Mouse (Mus musculus) ES-E14 (cell line): ENCODE results near the gene Klrg2.

Source experiments
- CHD2 ChIP-seq: IDR thresholded peaks from 2 replicates; pipeline ENCODE4 v1.6.1; 2014; ENCODE audit warnings: mild to moderate bottlenecking, low read depth, low read length, inconsistent platforms
- HCFC1 ChIP-seq: IDR thresholded peaks from 2 replicates; pipeline ENCODE4 v1.6.1; 2012; ENCODE audit warnings: low read length, inconsistent platforms, borderline replicate concordance; ENCODE audit not compliant: insufficient read depth
- ZC3H11A ChIP-seq: IDR thresholded peaks from 2 replicates; pipeline ENCODE4 v1.6.1; 2012; ENCODE audit warnings: low read depth, mild to moderate bottlenecking, inconsistent platforms, low read length, borderline replicate concordance
- ZNF384 ChIP-seq: IDR thresholded peaks from 2 replicates; pipeline ENCODE4 v1.6.1; 2012; ENCODE audit warnings: low read depth, low read length, inconsistent platforms

- TF ChIP-seq ZC3H11A (no peak), HCFC1 (no peak), ZNF384 (no peak), CHD2 (no peak)
These were observed 35.0 kb upstream of the Klrg2 start for GRCm38 (mm10) chr6:38672011-38672410.
